Mouse (Mus musculus) heart, postnatal 0 days (tissue): ENCODE data around the gene Selenoh.
A peak's percentile ranks its signal among the peaks of the same experiment; 100 is the strongest.

ENCODE experiments used
- CTCF ChIP-seq: IDR thresholded peaks from 2 replicates; pipeline ENCODE4 v1.5.1; 2016; ENCODE audit warnings: antibody characterized with exemption, control low read depth, low read depth
- EP300 ChIP-seq: IDR thresholded peaks from 2 replicates; pipeline ENCODE4 v1.6.1; 2016; ENCODE audit warnings: antibody characterized with exemption, low read depth

DNA sequence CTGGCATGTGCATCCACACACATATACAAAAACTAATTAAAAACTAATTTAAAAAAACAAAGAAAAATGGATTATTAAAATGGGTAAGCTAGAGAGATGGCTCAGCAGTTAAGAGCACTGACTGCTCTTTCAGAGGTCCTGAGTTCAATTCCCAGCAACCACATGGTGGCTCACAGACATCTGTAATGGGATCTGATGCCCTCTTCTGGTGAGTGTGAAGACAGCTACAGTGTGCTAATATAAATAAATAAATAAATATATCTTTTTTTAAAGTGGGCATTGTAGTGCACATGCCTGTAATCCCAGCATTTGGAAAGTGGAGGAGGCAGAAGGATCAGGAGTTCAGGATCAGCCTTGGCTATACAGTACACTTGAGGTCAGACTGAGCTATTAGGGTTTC, 17.2 kb downstream of the Selenoh start:
- TF ChIP-seq CTCF (peak; percentile 24; the same call in 1 of the 2 replicates), EP300 (no peak)
